Mouse (Mus musculus): ENCODE data around the gene Fbln2. TPM values are rescaled to one million over a fixed set of nuclear protein-coding genes. Genes with fewer than 3 reads are reported as not detected.

Gene Fbln2
- polyA plus RNA-seq, 2 experiments: 219 to 294 TPM

DNA sequence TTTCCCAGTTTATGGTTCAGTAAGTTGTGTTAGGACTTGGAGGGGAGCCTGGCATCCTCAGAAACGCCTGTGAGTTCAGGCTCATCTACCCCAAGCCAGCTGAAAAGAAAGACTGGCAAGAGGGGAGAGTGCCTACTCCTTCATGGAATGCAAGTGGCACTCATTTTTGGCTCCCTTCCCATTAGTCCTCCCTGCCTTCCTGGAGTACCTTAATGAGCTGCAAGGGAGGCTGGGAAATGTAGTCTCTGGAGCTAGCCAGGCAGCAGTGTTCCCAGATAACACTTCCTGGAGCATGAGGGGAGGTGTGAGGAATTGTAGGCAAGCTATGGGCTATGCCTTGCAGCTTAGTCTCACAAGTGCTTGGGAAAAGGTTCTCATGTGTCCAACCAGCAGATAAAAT, 95.7 kb downstream of the Fbln2 start:
- H3K9me3 ChIP-seq (ENCODE audit: control insufficient read depth, low read length): no peaks in the 10 kb centered on the region
- H3K4me1 ChIP-seq (ENCODE audit: control insufficient read depth, insufficient read depth, low read length): no peaks in the 10 kb centered on the region
- no peak overlapping the region for H3K4me3 ChIP-seq (replicated peaks; ENCODE audit: low read length)
- H3K36me3 ChIP-seq (ENCODE audit: control insufficient read depth, insufficient read depth, low read length): no peaks in the 10 kb centered on the region
- no peak for TF ChIP-seq POLR2A (IDR thresholded peaks at IDR 0.05; ENCODE audit: borderline replicate concordance, extremely low read depth, insufficient read depth, insufficient read length)
- no peak overlapping the region for H3K27ac ChIP-seq (replicated peaks; ENCODE audit: low read depth, low read length)
- no peak for ATAC-seq (ENCODE audit: low FRiP score, low read depth)
- WGBS: 47% methylated on average over 1 of the region's 1 CpGs
- H3K4me2 ChIP-seq (replicated peaks; ENCODE audit: low read depth, low read length, severe bottlenecking): no peak overlapping the region
- DNase-seq (ENCODE audit: low spot score): peak; percentile 36
- no peaks in the 10 kb centered on the region for H3K27me3 ChIP-seq (ENCODE audit: control insufficient read depth, insufficient read depth, low read length)
- H3K9ac ChIP-seq (ENCODE audit: low read depth, low read length, severe bottlenecking): no peak overlapping the region

GRCm38 (mm10) chr6:91311204-91311603, 98.9 kb downstream of the Fbln2 start:
- Histone ChIP-seq H3K4me2 (replicated peaks; ENCODE audit: low read depth, low read length, severe bottlenecking) (no peak overlapping the region), H3K9me3 (ENCODE audit: control insufficient read depth, low read length) (peaks cover 4% of the 10 kb centered on the region; the same call in 1 of the 2 replicates), H3K9ac (ENCODE audit: low read depth, low read length, severe bottlenecking) (no peak overlapping the region), H3K4me3 (replicated peaks; ENCODE audit: low read length) (no peak overlapping the region), H3K36me3 (ENCODE audit: control insufficient read depth, insufficient read depth, low read length) (no peaks in the 10 kb centered on the region), H3K27ac (replicated peaks; ENCODE audit: low read depth, low read length) (no peak overlapping the region), H3K27me3 (ENCODE audit: control insufficient read depth, insufficient read depth, low read length) (no peaks in the 10 kb centered on the region), H3K4me1 (ENCODE audit: control insufficient read depth, insufficient read depth, low read length) (no peaks in the 10 kb centered on the region)
- TF ChIP-seq POLR2A (IDR thresholded peaks at IDR 0.05; ENCODE audit: borderline replicate concordance, extremely low read depth, insufficient read depth, insufficient read length): no peak
- DNase-seq (ENCODE audit: low spot score): no peak
- 86% methylated on average over 5 of the region's 5 CpGs for WGBS
- no peak for ATAC-seq (ENCODE audit: low FRiP score, low read depth)

DNA sequence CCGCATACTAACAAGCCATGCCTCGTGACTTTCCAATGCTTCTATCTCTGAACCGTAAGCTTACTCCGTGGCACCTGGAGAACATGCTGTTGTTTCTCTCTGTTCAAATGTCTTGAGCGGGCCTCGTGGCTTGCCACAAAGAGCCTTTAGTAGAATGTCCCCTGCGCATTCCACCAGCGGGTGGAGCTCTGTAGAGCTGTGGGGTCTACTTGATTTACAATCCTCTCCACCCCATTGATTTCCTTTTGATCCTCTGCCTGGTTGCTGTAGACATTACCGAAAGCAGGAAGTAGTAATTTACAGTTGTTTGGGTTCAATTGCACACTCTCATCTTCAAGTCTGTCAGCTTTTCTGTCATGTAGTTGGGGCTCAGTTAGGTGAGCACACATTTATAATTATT, 100.2 kb downstream of the Fbln2 start:
- Histone ChIP-seq H3K9ac (ENCODE audit: low read depth, low read length, severe bottlenecking) (no peak overlapping the region), H3K4me3 (replicated peaks; ENCODE audit: low read length) (no peak overlapping the region), H3K4me2 (replicated peaks; ENCODE audit: low read depth, low read length, severe bottlenecking) (no peak overlapping the region), H3K4me1 (ENCODE audit: control insufficient read depth, insufficient read depth, low read length) (no peaks in the 10 kb centered on the region), H3K27me3 (ENCODE audit: control insufficient read depth, insufficient read depth, low read length) (no peaks in the 10 kb centered on the region), H3K36me3 (ENCODE audit: control insufficient read depth, insufficient read depth, low read length) (no peaks in the 10 kb centered on the region), H3K9me3 (ENCODE audit: control insufficient read depth, low read length) (peaks cover 4% of the 10 kb centered on the region; the same call in 1 of the 2 replicates), H3K27ac (replicated peaks; ENCODE audit: low read depth, low read length) (no peak overlapping the region)
- 50% methylated on average over 9 of the region's 9 CpGs for WGBS
- no peak for TF ChIP-seq POLR2A (IDR thresholded peaks at IDR 0.05; ENCODE audit: borderline replicate concordance, extremely low read depth, insufficient read depth, insufficient read length)
- DNase-seq (ENCODE audit: low spot score) (no peak), ATAC-seq (ENCODE audit: low FRiP score, low read depth) (no peak)

Other genes starting within 250 kb of the Fbln2 start
- gene Iqsec1, start 223.8 kb upstream of the Fbln2 start, polyA plus RNA-seq (2012; rRNA removed): 58.2 and 80.2 TPM in 2 replicates
- 17.3 and 20.6 TPM in 2 replicates for gene Iqsec1, start 223.8 kb upstream of the Fbln2 start, polyA plus RNA-seq (2014; fragmentation: Nextera tagmentation; extraction: Ambion mirVana)
- 18.9 and 23.7 TPM in 2 replicates for gene Nup210, start 95.6 kb upstream of the Fbln2 start, polyA plus RNA-seq (2012; rRNA removed)
- 12.4 and 12.6 TPM in 2 replicates for gene Nup210, start 95.6 kb upstream of the Fbln2 start, polyA plus RNA-seq (2014; fragmentation: Nextera tagmentation; extraction: Ambion mirVana)
- 43.9 and 46.0 TPM in 2 replicates for gene Hdac11, start 55.8 kb upstream of the Fbln2 start, polyA plus RNA-seq (2012; rRNA removed)
- 18.1 and 18.5 TPM in 2 replicates for gene Hdac11, start 55.8 kb upstream of the Fbln2 start, polyA plus RNA-seq (2014; fragmentation: Nextera tagmentation; extraction: Ambion mirVana)
- gene Wnt7a, start 198.9 kb downstream of the Fbln2 start, polyA plus RNA-seq (2012; rRNA removed): 4.2 and 5.1 TPM in 2 replicates
- gene Wnt7a, start 198.9 kb downstream of the Fbln2 start, polyA plus RNA-seq (2014; fragmentation: Nextera tagmentation; extraction: Ambion mirVana): 4.3 and 5.2 TPM in 2 replicates

Data from limb, embryonic 14.5 days (tissue).